Mouse (Mus musculus): ENCODE data around the gene Arrb1. TPM values are rescaled to one million over a fixed set of nuclear protein-coding genes. Genes with fewer than 3 reads are reported as not detected.
A peak's percentile ranks its signal among the peaks of the same experiment; 100 is the strongest.

Arrb1 gene
- polyA plus RNA-seq, 1 experiment = 161 TPM

DNA sequence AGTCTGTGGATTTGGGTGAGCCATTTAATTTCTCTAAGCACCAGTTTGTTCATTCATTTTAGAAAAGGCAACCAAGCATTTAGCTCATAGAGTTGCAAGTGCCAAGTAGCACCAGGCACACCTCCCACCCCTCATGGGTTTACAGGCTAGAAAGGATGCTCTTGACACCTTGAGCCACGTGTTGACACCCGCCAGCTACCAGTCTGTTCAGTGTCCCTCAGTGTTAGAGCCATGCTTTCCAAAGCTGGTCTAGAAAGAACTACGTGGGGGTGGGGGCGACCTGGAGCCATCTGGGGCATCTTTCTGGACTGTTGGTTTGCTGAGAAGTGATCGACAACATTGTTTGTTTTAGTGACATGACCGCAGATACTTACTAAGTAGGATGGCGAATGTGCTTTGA, 1.7 kb upstream of the Arrb1 start:
- Histone ChIP-seq H3K4me3 (replicated peaks; ENCODE audit: extremely low read depth, low read depth, low read length) (no peak overlapping the region), H3K4me1 (ENCODE audit: control insufficient read depth, insufficient read depth, low read length) (peaks cover 19% of the 10 kb centered on the region)
- TF ChIP-seq CTCF (IDR thresholded peaks at IDR 0.05; ENCODE audit: insufficient read depth, low read length) = no peak
- TF ChIP-seq POLR2A (IDR thresholded peaks at IDR 0.05; ENCODE audit: borderline replicate concordance, extremely low read depth, low read depth, low read length) = no peak
- no peak for DNase-seq
- 81% methylated on average over 7 of the region's 7 CpGs for WGBS

DNA sequence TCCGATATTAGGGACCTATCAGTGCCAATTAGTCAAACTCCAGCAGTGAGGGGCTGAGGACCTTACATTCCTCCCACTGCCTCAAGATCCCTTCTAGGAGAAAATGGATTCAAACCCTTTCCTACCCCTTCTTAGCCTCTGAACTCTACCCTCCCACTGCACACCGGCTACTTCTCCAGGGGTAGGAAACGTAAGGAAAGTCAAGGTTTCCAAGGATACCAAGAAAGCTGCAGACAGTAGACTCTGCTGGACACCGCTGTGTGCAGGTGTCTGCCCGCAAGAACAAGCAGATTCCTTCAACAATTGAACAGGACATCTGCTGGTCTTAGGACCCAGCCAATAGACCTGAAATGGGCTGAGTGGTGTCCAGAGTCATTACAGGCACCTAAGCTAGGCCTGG, 765 bp upstream of the Arrb1 start:
- WGBS = 54% methylated on average over 5 of the region's 5 CpGs
- no peak for DNase-seq
- no peak for TF ChIP-seq POLR2A (IDR thresholded peaks at IDR 0.05; ENCODE audit: borderline replicate concordance, extremely low read depth, low read depth, low read length)
- Histone ChIP-seq H3K4me3 (replicated peaks; ENCODE audit: extremely low read depth, low read depth, low read length) (no peak overlapping the region), H3K4me1 (ENCODE audit: control insufficient read depth, insufficient read depth, low read length) (peaks cover 26% of the 10 kb centered on the region)

- Histone ChIP-seq H3K4me1 (ENCODE audit: control insufficient read depth, insufficient read depth, low read length) (peaks cover 35% of the 10 kb centered on the region), H3K4me3 (replicated peaks; ENCODE audit: extremely low read depth, low read depth, low read length) (peak overlapping the region; percentile 75)
- 2% methylated on average over 46 of the region's 46 CpGs for WGBS
- peak; percentile 60 for DNase-seq
- no peak; the same call in 1 of the 2 replicates for TF ChIP-seq POLR2A (IDR thresholded peaks at IDR 0.05; ENCODE audit: borderline replicate concordance, extremely low read depth, low read depth, low read length)
- TF ChIP-seq CTCF (IDR thresholded peaks at IDR 0.05; ENCODE audit: insufficient read depth, low read length) = no peak
Measured at GRCm38 (mm10) chr7:99535741-99536501, 655 bp downstream of the Arrb1 start.

GRCm38 (mm10) chr7:99537183-99537756, 2.0 kb downstream of the Arrb1 start:
- Histone ChIP-seq H3K4me1 (ENCODE audit: control insufficient read depth, insufficient read depth, low read length) (peaks cover 36% of the 10 kb centered on the region), H3K4me3 (replicated peaks; ENCODE audit: extremely low read depth, low read depth, low read length) (peak overlapping the region; percentile 75)
- 43% methylated on average over 5 of the region's 5 CpGs for WGBS
- no peak for TF ChIP-seq CTCF (IDR thresholded peaks at IDR 0.05; ENCODE audit: insufficient read depth, low read length)
- TF ChIP-seq POLR2A (IDR thresholded peaks at IDR 0.05; ENCODE audit: borderline replicate concordance, extremely low read depth, low read depth, low read length) = no peak
- no peak for DNase-seq

DNA sequence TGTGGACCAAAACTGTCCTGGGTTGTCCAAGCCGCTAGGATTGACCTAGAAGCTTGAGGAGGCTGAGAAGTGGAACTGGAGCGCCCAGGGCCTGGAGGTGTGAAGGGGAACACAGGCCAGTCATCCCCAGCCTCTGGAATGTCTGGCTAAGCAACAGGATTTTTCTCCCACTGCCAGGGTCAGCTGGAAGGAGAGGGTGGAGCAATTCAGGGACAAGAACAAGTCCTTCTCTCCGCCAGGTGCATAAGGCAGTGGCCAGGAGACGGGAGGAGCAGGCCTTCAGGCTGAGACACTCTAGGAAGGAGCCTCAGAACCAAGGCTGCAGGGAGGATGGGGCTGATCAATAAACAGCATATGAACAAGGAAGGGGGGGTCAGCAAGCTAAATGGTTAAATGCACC, 3.2 kb downstream of the Arrb1 start:
- no peak for DNase-seq
- Histone ChIP-seq H3K4me1 (ENCODE audit: control insufficient read depth, insufficient read depth, low read length) (peaks cover 39% of the 10 kb centered on the region), H3K4me3 (replicated peaks; ENCODE audit: extremely low read depth, low read depth, low read length) (peak overlapping the region; percentile 11)
- 56% methylated on average over 4 of the region's 4 CpGs for WGBS
- TF ChIP-seq CTCF (IDR thresholded peaks at IDR 0.05; ENCODE audit: insufficient read depth, low read length) (no peak), POLR2A (IDR thresholded peaks at IDR 0.05; ENCODE audit: borderline replicate concordance, extremely low read depth, low read depth, low read length) (no peak)

- TF ChIP-seq CTCF (IDR thresholded peaks at IDR 0.05; ENCODE audit: insufficient read depth, low read length) (no peak), POLR2A (IDR thresholded peaks at IDR 0.05; ENCODE audit: borderline replicate concordance, extremely low read depth, low read depth, low read length) (no peak)
- 17% methylated on average over 8 of the region's 8 CpGs for WGBS
- peak; percentile 53 for DNase-seq
- Histone ChIP-seq H3K4me3 (replicated peaks; ENCODE audit: extremely low read depth, low read depth, low read length) (peak overlapping the region; percentile 4), H3K4me1 (ENCODE audit: control insufficient read depth, insufficient read depth, low read length) (peaks cover 41% of the 10 kb centered on the region)
Measured at GRCm38 (mm10) chr7:99539201-99539891, 4.1 kb downstream of the Arrb1 start.

GRCm38 (mm10) chr7:99540016-99540415, 4.8 kb downstream of the Arrb1 start:
- TF ChIP-seq CTCF (IDR thresholded peaks at IDR 0.05; ENCODE audit: insufficient read depth, low read length) = no peak
- TF ChIP-seq POLR2A (IDR thresholded peaks at IDR 0.05; ENCODE audit: borderline replicate concordance, extremely low read depth, low read depth, low read length) = no peak
- no peak for DNase-seq
- Histone ChIP-seq H3K4me3 (replicated peaks; ENCODE audit: extremely low read depth, low read depth, low read length) (peak overlapping the region; percentile 4), H3K4me1 (ENCODE audit: control insufficient read depth, insufficient read depth, low read length) (peaks cover 44% of the 10 kb centered on the region)
- WGBS = 60% methylated on average over 2 of the region's 2 CpGs

GRCm38 (mm10) chr7:99541204-99541603, 5.9 kb downstream of the Arrb1 start:
- no peak for DNase-seq
- H3K4me3 ChIP-seq (replicated peaks; ENCODE audit: extremely low read depth, low read depth, low read length) = no peak overlapping the region
- TF ChIP-seq CTCF (IDR thresholded peaks at IDR 0.05; ENCODE audit: insufficient read depth, low read length) (no peak), POLR2A (IDR thresholded peaks at IDR 0.05; ENCODE audit: borderline replicate concordance, extremely low read depth, low read depth, low read length) (no peak)
- 20% methylated on average over 5 of the region's 5 CpGs for WGBS
- H3K4me1 ChIP-seq (ENCODE audit: control insufficient read depth, insufficient read depth, low read length) = peaks cover 55% of the 10 kb centered on the region

GRCm38 (mm10) chr7:99544272-99544671, 9.0 kb downstream of the Arrb1 start:
- no peak overlapping the region for H3K4me3 ChIP-seq (replicated peaks; ENCODE audit: extremely low read depth, low read depth, low read length)
- DNase-seq = no peak
- TF ChIP-seq POLR2A (IDR thresholded peaks at IDR 0.05; ENCODE audit: borderline replicate concordance, extremely low read depth, low read depth, low read length) = no peak
- no peak for TF ChIP-seq CTCF (IDR thresholded peaks at IDR 0.05; ENCODE audit: insufficient read depth, low read length)
- peaks cover 43% of the 10 kb centered on the region for H3K4me1 ChIP-seq (ENCODE audit: control insufficient read depth, insufficient read depth, low read length)
- 54% methylated on average over 6 of the region's 6 CpGs for whole genome bisulfite sequencing
